Mouse (Mus musculus) heart, postnatal 0 days (tissue): ENCODE data around the gene Tmie. TPM values are rescaled to one million over a fixed set of nuclear protein-coding genes. Genes with fewer than 3 reads are reported as not detected.

Source experiments
- ATAC-seq: fragments of 200-750 bp; cut with Nextera tagmentation; 2 replicates; pipeline ENCODE4 v1.8.0; 2017; ENCODE audit warnings: low read depth, moderate number of reproducible peaks, moderate library complexity; ENCODE audit not compliant: insufficient read depth
- DNase-seq: peaks from one replicate; pipeline ENCODE4 v3.0.0-alpha.2; 2016; ENCODE audit warnings: low spot score
- H3K27ac ChIP-seq: fragments of 300-500 bp; sonication (generic); 2 replicates; pipeline ENCODE4 v1.5.1; 2014; ENCODE audit warnings: low read depth, mild to moderate bottlenecking
- H3K27me3 ChIP-seq: fragments of 300-500 bp; sonication (generic); 2 replicates; pipeline ENCODE4 v1.6.1; 2014; ENCODE audit warnings: low read length, mixed read lengths; ENCODE audit not compliant: control insufficient read depth, insufficient read depth
- H3K36me3 ChIP-seq: fragments of 300-500 bp; sonication (generic); replicated peaks from 2 replicates; pipeline ENCODE4 v1.6.1; 2014; ENCODE audit warnings: low read length, mixed read lengths; ENCODE audit not compliant: control insufficient read depth, insufficient read depth
- H3K4me1 ChIP-seq: fragments of 300-500 bp; sonication (generic); 2 replicates; pipeline ENCODE4 v1.6.1; 2014; ENCODE audit warnings: antibody characterized with exemption; ENCODE audit not compliant: control insufficient read depth, insufficient read depth
- H3K4me2 ChIP-seq: fragments of 300-500 bp; sonication (generic); 2 replicates; pipeline ENCODE4 v1.6.1; 2014; ENCODE audit warnings: low read depth, mild to moderate bottlenecking, low read length, moderate library complexity
- H3K4me3 ChIP-seq: fragments of 300-500 bp; sonication (generic); 2 replicates; pipeline ENCODE4 v1.5.1; 2014; ENCODE audit warnings: low read depth, low read length
- H3K9ac ChIP-seq: fragments of 300-500 bp; sonication (generic); replicated peaks from 2 replicates; pipeline ENCODE4 v1.6.1; 2014; ENCODE audit warnings: low read depth, low read length, mixed read lengths
- H3K9me3 ChIP-seq: fragments of 300-500 bp; sonication (generic); replicated peaks from 2 replicates; pipeline ENCODE4 v1.6.1; 2016; ENCODE audit warnings: low read length; ENCODE audit not compliant: control insufficient read depth
- CTCF ChIP-seq: IDR thresholded peaks from 2 replicates; pipeline ENCODE4 v1.5.1; 2016; ENCODE audit warnings: antibody characterized with exemption, control low read depth, low read depth
- EP300 ChIP-seq: IDR thresholded peaks from 2 replicates; pipeline ENCODE4 v1.6.1; 2016; ENCODE audit warnings: antibody characterized with exemption, low read depth
- WGBS: fragments of 180-500 bp; shearing (Covaris S2); extraction: QIAGEN DNeasy Blood & Tissue Kit; methylation state at CpG from one replicate; pipeline ENCODE4 v1.1.7; 2014; 5-methylcytosine and 5-hydroxymethylcytosine counted together
- polyA plus RNA-seq: library from polyadenylated mRNA; unstranded; fragments of >200 nt; fragmentation: Nextera tagmentation; extraction: Ambion mirVana; gene quantifications from 2 replicates; pipeline ENCODE4 v1.2.1, GENCODE M21; 2015
- total RNA-seq: library from RNA; depleted of rRNA; stranded (reverse); fragments of >200 nt; gene quantifications from 2 replicates; pipeline ENCODE4 v1.2.3, GENCODE M21; 2014; ENCODE audit warnings: low replicate concordance

The Tmie gene
- total and polyA plus RNA-seq, 2 experiments from 2014 or later = 0.71 TPM; not detected in 1

- Histone ChIP-seq H3K4me3 (no peak overlapping the region), H3K27ac (no peak overlapping the region), H3K4me1 (no peaks in the 10 kb centered on the region), H3K9me3 (no peaks in the 10 kb centered on the region), H3K4me2 (no peak overlapping the region), H3K9ac (no peak overlapping the region), H3K36me3 (no peaks in the 10 kb centered on the region), H3K27me3 (no peaks in the 10 kb centered on the region)
- ATAC-seq (no peak), DNase-seq (no peak)
- TF ChIP-seq EP300 = no peak
- no peak for TF ChIP-seq CTCF
- WGBS = 53% methylated on average over 7 of the region's 7 CpGs
Measured at GRCm38 (mm10) chr9:110849162-110849561, 30.8 kb downstream of the Tmie start.

GRCm38 (mm10) chr9:110844206-110844605 is 35.7 kb downstream of the Tmie start, which contains the start of gene Prss46:
Gene Prss46 (plus strand): TSS chr9:110844506.
- Histone ChIP-seq H3K4me3 (no peak within 1 kb of the TSS), H3K27me3 (no peaks in the 10 kb centered on the region), H3K4me2 (no peak within 1 kb of the TSS), H3K27ac (no peak within 1 kb of the TSS), H3K36me3 (no peaks in the 10 kb centered on the region), H3K4me1 (no peaks in the 10 kb centered on the region), H3K9me3 (no peaks in the 10 kb centered on the region), H3K9ac (no peak within 1 kb of the TSS)
- WGBS = 76% methylated on average over 10 of the region's 10 CpGs
- ATAC-seq (no peak), DNase-seq (no peak)
- TF ChIP-seq CTCF (no peak), EP300 (no peak)

GRCm38 (mm10) chr9:110841438-110841837 is 38.5 kb downstream of the Tmie start:
- H3K9me3 ChIP-seq = no peaks in the 10 kb centered on the region
- TF ChIP-seq CTCF (no peak), EP300 (no peak)
- DNase-seq (no peak), ATAC-seq (no peak)
- 61% methylated on average over 2 of the region's 2 CpGs for WGBS
- no peak overlapping the region for H3K4me2 ChIP-seq
- H3K27ac ChIP-seq = no peak overlapping the region
- no peaks in the 10 kb centered on the region for H3K27me3 ChIP-seq
- no peaks in the 10 kb centered on the region for H3K36me3 ChIP-seq
- H3K4me1 ChIP-seq = no peaks in the 10 kb centered on the region
- H3K9ac ChIP-seq = no peak overlapping the region
- no peak overlapping the region for H3K4me3 ChIP-seq

- H3K4me1 ChIP-seq = no peaks in the 10 kb centered on the region
- DNase-seq (no peak), ATAC-seq (no peak)
- H3K4me2 ChIP-seq = no peak overlapping the region
- H3K27me3 ChIP-seq = no peaks in the 10 kb centered on the region
- no peaks in the 10 kb centered on the region for H3K36me3 ChIP-seq
- TF ChIP-seq CTCF (no peak), EP300 (no peak)
- WGBS = 83% methylated on average over 6 of the region's 6 CpGs
- H3K4me3 ChIP-seq = no peak overlapping the region
- no peaks in the 10 kb centered on the region for H3K9me3 ChIP-seq
- H3K9ac ChIP-seq = no peak overlapping the region
- H3K27ac ChIP-seq = no peak overlapping the region
Measured at GRCm38 (mm10) chr9:110840905-110841304, 39.0 kb downstream of the Tmie start.

- 51% methylated on average over 2 of the region's 2 CpGs for WGBS
- no peak for ATAC-seq
- DNase-seq = no peak
- Histone ChIP-seq H3K4me2 (no peak overlapping the region), H3K4me3 (no peak overlapping the region), H3K36me3 (no peaks in the 10 kb centered on the region), H3K4me1 (no peaks in the 10 kb centered on the region), H3K27me3 (no peaks in the 10 kb centered on the region), H3K9me3 (no peaks in the 10 kb centered on the region), H3K9ac (no peak overlapping the region), H3K27ac (no peak overlapping the region)
- TF ChIP-seq EP300 (no peak), CTCF (no peak)
Measured at GRCm38 (mm10) chr9:110836112-110836511, 43.8 kb downstream of the Tmie start.

GRCm38 (mm10) chr9:110834961-110835360 is 45.0 kb downstream of the Tmie start:
- ATAC-seq (no peak), DNase-seq (no peak)
- H3K36me3 ChIP-seq = no peaks in the 10 kb centered on the region
- no peak overlapping the region for H3K4me2 ChIP-seq
- H3K4me3 ChIP-seq = no peak overlapping the region
- H3K27me3 ChIP-seq = no peaks in the 10 kb centered on the region
- TF ChIP-seq EP300 = no peak
- no peak for TF ChIP-seq CTCF
- no peaks in the 10 kb centered on the region for H3K9me3 ChIP-seq
- 28% methylated on average over 10 of the region's 10 CpGs for WGBS
- no peaks in the 10 kb centered on the region for H3K4me1 ChIP-seq
- no peak overlapping the region for H3K27ac ChIP-seq
- no peak overlapping the region for H3K9ac ChIP-seq
